Mouse (Mus musculus) T-cell, adult 66 days (primary cell): ENCODE results near the gene Fcrla. TPM values are rescaled to one million over a fixed set of nuclear protein-coding genes. Genes with fewer than 3 reads are reported as not detected.

Experiments used
- total RNA-seq, 2 experiments: library from RNA; stranded (reverse); gene quantifications; 3 replicates in 1 of 2; 4 replicates in 1 of 2; pipeline ENCODE4 v1.2.4; 2023

The Fcrla gene
- total RNA-seq = 1 to 10 TPM; 1.6 to 2.9 TPM

DNA sequence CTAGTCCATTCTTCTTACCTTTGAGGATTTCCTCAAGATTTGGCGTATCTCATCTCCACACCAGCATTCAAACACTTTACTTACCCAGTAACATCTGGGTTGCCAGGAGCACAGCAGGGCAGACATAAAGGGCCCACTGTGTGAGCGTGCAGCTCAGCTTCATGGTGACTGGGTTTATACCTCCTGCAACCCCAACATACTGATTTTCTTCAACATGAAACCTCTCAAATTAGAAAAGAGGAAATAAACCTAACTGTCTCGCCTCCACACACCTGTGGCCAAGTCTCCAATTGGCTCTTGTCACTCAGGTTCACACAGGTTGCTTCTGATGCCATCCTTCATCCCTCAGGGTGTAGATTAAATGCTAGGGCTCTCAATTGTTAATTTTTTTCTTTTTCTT is at the start of gene Fcrla:
Gene Fcrla (minus strand): TSS at position 206 of the 400 bp plus-strand sequence.

GRCm38 (mm10) chr1:170976447-170976846 is 49.1 kb upstream of the Fcrla start, which contains the start of gene Fcgr2b:
Gene Fcgr2b, minus strand, starts transcription at chr1:170976547.

GRCm38 (mm10) chr1:170912891-170913615 is 14.3 kb downstream of the Fcrla start, which contains the start of gene Fcrlb:
Gene Fcrlb, minus strand, starts transcription at chr1:170912941.

GRCm38 (mm10) chr1:170884978-170885561 is 42.3 kb downstream of the Fcrla start, which contains the start of the genes Gm26620 and Dusp12:
Gene Gm26620, plus strand, starts transcription at chr1:170885065.
Gene Dusp12, minus strand, starts transcription at chr1:170885540.

GRCm38 (mm10) chr1:170867691-170868105 is 59.7 kb downstream of the Fcrla start, which contains the start of gene Atf6:
Gene Atf6, minus strand, starts transcription at chr1:170867771.

Other genes with a start within 250 kb of the Fcrla start
- gene Atf6, start 59.8 kb downstream of the Fcrla start, total RNA-seq = 1 to 10 TPM; 8.7 to 8.8 TPM
- not detected for gene Gm26620, start 42.5 kb downstream of the Fcrla start, total RNA-seq
- gene Dusp12, start 42.0 kb downstream of the Fcrla start, total RNA-seq = 10 to 100 TPM; 15.0 to 19.0 TPM
- not detected for gene Fcrlb, start 14.6 kb downstream of the Fcrla start, total RNA-seq
- 1 to 10 TPM in 1 of 2 experiments, not detected in 1; 1.1 TPM for gene Fcgr2b, start 49.0 kb upstream of the Fcrla start, total RNA-seq
- gene Fcgr4, start 91.3 kb upstream of the Fcrla start, total RNA-seq = under 1 TPM in 1 of 2 experiments, not detected in 1; 0.44 TPM
- 1 to 10 TPM; 1.6 to 2.6 TPM for gene Fcgr3, start 137.4 kb upstream of the Fcrla start, total RNA-seq
- not detected for gene Cfap126, start 186.3 kb upstream of the Fcrla start, total RNA-seq
- 100 to 1,000 TPM; 106 to 111 TPM for gene Sdhc, start 223.0 kb upstream of the Fcrla start, total RNA-seq
- not detected for gene Mpz, start 223.1 kb upstream of the Fcrla start, total RNA-seq